Mouse (Mus musculus): ENCODE measurements around the gene Hic1. TPM values are rescaled to one million over a fixed set of nuclear protein-coding genes. Genes with fewer than 3 reads are reported as not detected.

Hic1 gene
- polyA plus RNA-seq, 1 experiment from 2014 or later: 14.5 TPM

GRCm38 (mm10) chr11:75152603-75153557 lies 16.4 kb downstream of the Hic1 start:
- 48% methylated on average over 18 of the region's 18 CpGs for WGBS
- peaks cover 37% of the 10 kb centered on the region for H3K4me1 ChIP-seq (replicated peaks; ENCODE audit: control insufficient read depth, insufficient read depth, low read length)

GRCm38 (mm10) chr11:75150346-75150745 lies 19.0 kb downstream of the Hic1 start:
- peaks cover 42% of the 10 kb centered on the region for H3K4me1 ChIP-seq (replicated peaks; ENCODE audit: control insufficient read depth, insufficient read depth, low read length)
- H3K27me3 ChIP-seq (replicated peaks; ENCODE audit: control insufficient read depth, insufficient read depth, low read length): no peaks in the 10 kb centered on the region
- DNase-seq (ENCODE audit: low spot score): no peak
- no peak overlapping the region for H3K4me2 ChIP-seq (ENCODE audit: low read length)
- 79% methylated on average over 1 of the region's 1 CpGs for WGBS
- H3K9ac ChIP-seq (ENCODE audit: low read length): no peak overlapping the region
- no peak overlapping the region for H3K27ac ChIP-seq (ENCODE audit: low read depth)
- H3K36me3 ChIP-seq (ENCODE audit: control insufficient read depth, insufficient read depth, low read length): peaks cover 9% of the 10 kb centered on the region
- ATAC-seq (replicated peaks; ENCODE audit: low FRiP score, low TSS enrichment, low read depth): no peak
- no peak overlapping the region for H3K4me3 ChIP-seq (ENCODE audit: low read depth, low read length)
- no peaks in the 10 kb centered on the region for H3K9me3 ChIP-seq (ENCODE audit: control insufficient read depth, low read length)

More at GRCm38 (mm10) chr11:75152603-75153557, 16.4 kb downstream of the Hic1 start:
- Histone ChIP-seq H3K4me3 (ENCODE audit: low read depth, low read length) (no peak overlapping the region), H3K4me2 (ENCODE audit: low read length) (no peak overlapping the region), H3K9ac (ENCODE audit: low read length) (no peak overlapping the region), H3K36me3 (ENCODE audit: control insufficient read depth, insufficient read depth, low read length) (peaks cover 15% of the 10 kb centered on the region), H3K27ac (ENCODE audit: low read depth) (peak overlapping the region; percentile 60), H3K9me3 (ENCODE audit: control insufficient read depth, low read length) (no peaks in the 10 kb centered on the region), H3K27me3 (replicated peaks; ENCODE audit: control insufficient read depth, insufficient read depth, low read length) (no peaks in the 10 kb centered on the region)
- DNase-seq (ENCODE audit: low spot score) (no peak), ATAC-seq (replicated peaks; ENCODE audit: low FRiP score, low TSS enrichment, low read depth) (no peak)

GRCm38 (mm10) chr11:75148332-75149035 lies 20.8 kb downstream of the Hic1 start:
- ATAC-seq (replicated peaks; ENCODE audit: low FRiP score, low TSS enrichment, low read depth) (0 out of 2 replicates have a peak, but pooled peaks have one; percentile 4), DNase-seq (ENCODE audit: low spot score) (no peak)
- 78% methylated on average over 10 of the region's 11 CpGs for WGBS
- no peaks in the 10 kb centered on the region for H3K9me3 ChIP-seq (ENCODE audit: control insufficient read depth, low read length)
- no peaks in the 10 kb centered on the region for H3K27me3 ChIP-seq (replicated peaks; ENCODE audit: control insufficient read depth, insufficient read depth, low read length)
- H3K4me3 ChIP-seq (ENCODE audit: low read depth, low read length): no peak overlapping the region
- H3K27ac ChIP-seq (ENCODE audit: low read depth): peak overlapping the region; percentile 92
- H3K4me2 ChIP-seq (ENCODE audit: low read length): no peak overlapping the region
- H3K9ac ChIP-seq (ENCODE audit: low read length): no peak overlapping the region
- peaks cover 21% of the 10 kb centered on the region for H3K36me3 ChIP-seq (ENCODE audit: control insufficient read depth, insufficient read depth, low read length)
- peaks cover 36% of the 10 kb centered on the region for H3K4me1 ChIP-seq (replicated peaks; ENCODE audit: control insufficient read depth, insufficient read depth, low read length)

- DNase-seq (ENCODE audit: low spot score) (peak; percentile 73), ATAC-seq (replicated peaks; ENCODE audit: low FRiP score, low TSS enrichment, low read depth) (peak; percentile 76)
- WGBS: 16% methylated on average over 3 of the region's 3 CpGs
- no peak overlapping the region for H3K4me3 ChIP-seq (ENCODE audit: low read depth, low read length)
- H3K9me3 ChIP-seq (ENCODE audit: control insufficient read depth, low read length): no peaks in the 10 kb centered on the region
- H3K27ac ChIP-seq (ENCODE audit: low read depth): peak overlapping the region; percentile 92
- H3K27me3 ChIP-seq (replicated peaks; ENCODE audit: control insufficient read depth, insufficient read depth, low read length): no peaks in the 10 kb centered on the region
- H3K4me2 ChIP-seq (ENCODE audit: low read length): no peak overlapping the region
- H3K9ac ChIP-seq (ENCODE audit: low read length): peak overlapping the region; percentile 8; the same call in 1 of the 2 replicates
- H3K36me3 ChIP-seq (ENCODE audit: control insufficient read depth, insufficient read depth, low read length): peaks cover 27% of the 10 kb centered on the region
- H3K4me1 ChIP-seq (replicated peaks; ENCODE audit: control insufficient read depth, insufficient read depth, low read length): peaks cover 36% of the 10 kb centered on the region
These were observed 21.5 kb downstream of the Hic1 start for GRCm38 (mm10) chr11:75147846-75148168.

GRCm38 (mm10) chr11:75147106-75147845 lies 22.0 kb downstream of the Hic1 start:
- Histone ChIP-seq H3K4me2 (ENCODE audit: low read length) (0 out of 2 replicates have a peak overlapping the region, but pooled peaks have one; percentile 5), H3K27me3 (replicated peaks; ENCODE audit: control insufficient read depth, insufficient read depth, low read length) (no peaks in the 10 kb centered on the region), H3K4me3 (ENCODE audit: low read depth, low read length) (no peak overlapping the region), H3K36me3 (ENCODE audit: control insufficient read depth, insufficient read depth, low read length) (peaks cover 29% of the 10 kb centered on the region), H3K9me3 (ENCODE audit: control insufficient read depth, low read length) (no peaks in the 10 kb centered on the region), H3K9ac (ENCODE audit: low read length) (peak overlapping the region; percentile 8; the same call in 1 of the 2 replicates), H3K4me1 (replicated peaks; ENCODE audit: control insufficient read depth, insufficient read depth, low read length) (peaks cover 38% of the 10 kb centered on the region), H3K27ac (ENCODE audit: low read depth) (peak overlapping the region; percentile 92)
- ATAC-seq (replicated peaks; ENCODE audit: low FRiP score, low TSS enrichment, low read depth): peak; percentile 82
- WGBS: 16% methylated on average over 11 of the region's 11 CpGs
- peak; percentile 81 for DNase-seq (ENCODE audit: low spot score)

GRCm38 (mm10) chr11:75145841-75146240 lies 23.5 kb downstream of the Hic1 start:
- DNase-seq (ENCODE audit: low spot score) (no peak), ATAC-seq (replicated peaks; ENCODE audit: low FRiP score, low TSS enrichment, low read depth) (no peak)
- Histone ChIP-seq H3K36me3 (ENCODE audit: control insufficient read depth, insufficient read depth, low read length) (peaks cover 29% of the 10 kb centered on the region), H3K4me2 (ENCODE audit: low read length) (no peak overlapping the region), H3K9ac (ENCODE audit: low read length) (no peak overlapping the region), H3K4me1 (replicated peaks; ENCODE audit: control insufficient read depth, insufficient read depth, low read length) (peaks cover 52% of the 10 kb centered on the region), H3K9me3 (ENCODE audit: control insufficient read depth, low read length) (no peaks in the 10 kb centered on the region), H3K4me3 (ENCODE audit: low read depth, low read length) (no peak overlapping the region), H3K27me3 (replicated peaks; ENCODE audit: control insufficient read depth, insufficient read depth, low read length) (no peaks in the 10 kb centered on the region), H3K27ac (ENCODE audit: low read depth) (no peak overlapping the region)
- 59% methylated on average over 2 of the region's 2 CpGs for WGBS

- Histone ChIP-seq H3K4me2 (ENCODE audit: low read length) (no peak overlapping the region), H3K36me3 (ENCODE audit: control insufficient read depth, insufficient read depth, low read length) (peaks cover 20% of the 10 kb centered on the region), H3K9ac (ENCODE audit: low read length) (no peak overlapping the region), H3K4me3 (ENCODE audit: low read depth, low read length) (no peak overlapping the region), H3K27ac (ENCODE audit: low read depth) (peak overlapping the region; percentile 90), H3K4me1 (replicated peaks; ENCODE audit: control insufficient read depth, insufficient read depth, low read length) (peaks cover 66% of the 10 kb centered on the region), H3K9me3 (ENCODE audit: control insufficient read depth, low read length) (no peaks in the 10 kb centered on the region), H3K27me3 (replicated peaks; ENCODE audit: control insufficient read depth, insufficient read depth, low read length) (no peaks in the 10 kb centered on the region)
- WGBS: 63% methylated on average over 4 of the region's 4 CpGs
- ATAC-seq (replicated peaks; ENCODE audit: low FRiP score, low TSS enrichment, low read depth) (no peak), DNase-seq (ENCODE audit: low spot score) (no peak)
These were observed 26.6 kb downstream of the Hic1 start for GRCm38 (mm10) chr11:75142749-75143148.

- Histone ChIP-seq H3K9ac (ENCODE audit: low read length) (no peak overlapping the region), H3K4me2 (ENCODE audit: low read length) (no peak overlapping the region), H3K27ac (ENCODE audit: low read depth) (peak overlapping the region; percentile 90), H3K27me3 (replicated peaks; ENCODE audit: control insufficient read depth, insufficient read depth, low read length) (no peaks in the 10 kb centered on the region), H3K9me3 (ENCODE audit: control insufficient read depth, low read length) (no peaks in the 10 kb centered on the region), H3K4me3 (ENCODE audit: low read depth, low read length) (no peak overlapping the region), H3K4me1 (replicated peaks; ENCODE audit: control insufficient read depth, insufficient read depth, low read length) (peaks cover 61% of the 10 kb centered on the region), H3K36me3 (ENCODE audit: control insufficient read depth, insufficient read depth, low read length) (peaks cover 20% of the 10 kb centered on the region)
- ATAC-seq (replicated peaks; ENCODE audit: low FRiP score, low TSS enrichment, low read depth) (0 out of 2 replicates have a peak, but pooled peaks have one; percentile 25), DNase-seq (ENCODE audit: low spot score) (peak; percentile 61)
- 23% methylated on average over 1 of the region's 1 CpGs for WGBS
These were observed 27.4 kb downstream of the Hic1 start for GRCm38 (mm10) chr11:75141913-75142312.

Measured in intestine, embryonic 14.5 days (tissue).